Mouse (Mus musculus) cortical plate, adult 2 months (tissue): ENCODE measurements around the gene Zfp598. TPM values are rescaled to one million over a fixed set of nuclear protein-coding genes. Genes with fewer than 3 reads are reported as not detected.

Source experiments
- H3K27ac ChIP-seq: fragments of 200-500 bp; 2 replicates; pipeline ENCODE4 v1.5.1; 2012; ENCODE audit warnings: low read length, control low read depth, inconsistent platforms; ENCODE audit not compliant: insufficient read depth
- H3K4me1 ChIP-seq: fragments of 200-500 bp; 2 replicates; pipeline ENCODE4 v1.6.1; 2011; ENCODE audit warnings: low read length; ENCODE audit not compliant: control insufficient read depth, insufficient read depth
- H3K4me3 ChIP-seq: fragments of 200-500 bp; 2 replicates; pipeline ENCODE4 v1.5.1; 2011; ENCODE audit warnings: mild to moderate bottlenecking, low read length, control low read depth; ENCODE audit not compliant: insufficient read depth
- CTCF ChIP-seq: fragments of 200-500 bp; IDR thresholded peaks from 2 replicates; pipeline ENCODE4 v1.5.1; 2011; ENCODE audit warnings: mild to moderate bottlenecking, control low read depth, low read length; ENCODE audit not compliant: insufficient read depth; ENCODE audit errors: extremely low read depth
- POLR2A ChIP-seq: fragments of 200-500 bp; IDR thresholded peaks from 2 replicates; pipeline ENCODE4 v1.6.1; 2011; ENCODE audit warnings: mild to moderate bottlenecking, low read length, control low read depth; ENCODE audit not compliant: insufficient read depth; ENCODE audit errors: extremely low read depth
- polyA plus RNA-seq: library from polyadenylated mRNA; depleted of rRNA; stranded (reverse); fragments of >200 nt; gene quantifications from 2 replicates; pipeline ENCODE4 v1.2.3, GENCODE M21; 2012

Zfp598 gene
- polyA plus RNA-seq, 1 experiment = 53.5 TPM

GRCm38 (mm10) chr17:24636781-24637481 is 32.6 kb upstream of the Zfp598 start:
- TF ChIP-seq POLR2A = no peak
- TF ChIP-seq CTCF = no peak
- H3K4me1 ChIP-seq = 0 out of 2 replicates have a peak, but pooled peaks cover 3% of the 10 kb centered on the region
- no peak overlapping the region for H3K27ac ChIP-seq
- H3K4me3 ChIP-seq = no peak overlapping the region

- H3K4me1 ChIP-seq = 0 out of 2 replicates have a peak, but pooled peaks cover 2% of the 10 kb centered on the region
- no peak for TF ChIP-seq CTCF
- TF ChIP-seq POLR2A = no peak
- H3K27ac ChIP-seq = no peak overlapping the region
- H3K4me3 ChIP-seq = no peak overlapping the region
Measured at GRCm38 (mm10) chr17:24638214-24638613, 31.3 kb upstream of the Zfp598 start.

GRCm38 (mm10) chr17:24638840-24639239 is 30.6 kb upstream of the Zfp598 start:
- 0 out of 2 replicates have a peak, but pooled peaks cover 1% of the 10 kb centered on the region for H3K4me1 ChIP-seq
- H3K27ac ChIP-seq = no peak overlapping the region
- TF ChIP-seq POLR2A = no peak
- TF ChIP-seq CTCF = no peak
- H3K4me3 ChIP-seq = no peak overlapping the region

GRCm38 (mm10) chr17:24639571-24639988 is 29.9 kb upstream of the Zfp598 start:
- no peak overlapping the region for H3K4me3 ChIP-seq
- TF ChIP-seq POLR2A (no peak), CTCF (no peak)
- H3K4me1 ChIP-seq = 0 out of 2 replicates have a peak, but pooled peaks cover 1% of the 10 kb centered on the region
- no peak overlapping the region for H3K27ac ChIP-seq

- Histone ChIP-seq H3K4me3 (no peak overlapping the region), H3K27ac (no peak overlapping the region), H3K4me1 (0 out of 2 replicates have a peak, but pooled peaks cover 1% of the 10 kb centered on the region)
- no peak for TF ChIP-seq POLR2A
- no peak for TF ChIP-seq CTCF
Measured at GRCm38 (mm10) chr17:24640119-24640518, 29.4 kb upstream of the Zfp598 start.

- TF ChIP-seq POLR2A (no peak), CTCF (no peak)
- no peaks in the 10 kb centered on the region for H3K4me1 ChIP-seq
- H3K27ac ChIP-seq = no peak overlapping the region
- H3K4me3 ChIP-seq = no peak overlapping the region
Measured at GRCm38 (mm10) chr17:24640581-24640980, 28.9 kb upstream of the Zfp598 start.

- TF ChIP-seq CTCF = no peak
- no peak for TF ChIP-seq POLR2A
- H3K4me1 ChIP-seq = no peaks in the 10 kb centered on the region
- H3K27ac ChIP-seq = no peak overlapping the region
- H3K4me3 ChIP-seq = no peak overlapping the region
Measured at GRCm38 (mm10) chr17:24641944-24642343, 27.5 kb upstream of the Zfp598 start.

GRCm38 (mm10) chr17:24642791-24643343 is 26.6 kb upstream of the Zfp598 start:
- Histone ChIP-seq H3K4me3 (no peak overlapping the region), H3K27ac (0 out of 2 replicates have a peak overlapping the region, but pooled peaks have one; percentile 86), H3K4me1 (no peaks in the 10 kb centered on the region)
- TF ChIP-seq POLR2A (no peak), CTCF (no peak)

- no peaks in the 10 kb centered on the region for H3K4me1 ChIP-seq
- no peak for TF ChIP-seq POLR2A
- TF ChIP-seq CTCF = no peak
- no peak overlapping the region for H3K4me3 ChIP-seq
- H3K27ac ChIP-seq = peak overlapping the region; percentile 86
Measured at GRCm38 (mm10) chr17:24644030-24644715, 25.3 kb upstream of the Zfp598 start.
